Mouse (Mus musculus) kidney, adult 2 months (tissue): ENCODE measurements at regions not wholly inside any gene's neighbourhood (a gene's known extent, or its start where the extent isn't known, plus 50 kb on each side); places are given as distances from the start of the nearest gene placed in this dataset.

Source experiments
- CTCF ChIP-seq: fragments of 200-500 bp; conservative IDR thresholded peaks from 2 replicates; pipeline ENCODE4 v1.5.1; 2011; ENCODE audit warnings: low read depth, mild to moderate bottlenecking, control low read depth, low read length, moderate library complexity, mixed read lengths; ENCODE audit not compliant: insufficient read depth, insufficient read length
- POLR2A ChIP-seq: fragments of 200-500 bp; IDR thresholded peaks from one replicate; pipeline ENCODE4 v1.6.1; 2011; ENCODE audit warnings: low read depth, low read length, control low read depth

- TF ChIP-seq CTCF (no peak), POLR2A (no peak)
These were observed 194.9 kb upstream of the Klf4 start for GRCm38 (mm10) chr4:55727178-55727577.
